Mouse (Mus musculus) heart, postnatal 0 days (tissue): Measurements from ENCODE around the gene Cdc42ep2.

Source experiments
- CTCF ChIP-seq: IDR thresholded peaks from 2 replicates; pipeline ENCODE4 v1.5.1; 2016; ENCODE audit warnings: antibody characterized with exemption, control low read depth, low read depth
- EP300 ChIP-seq: IDR thresholded peaks from 2 replicates; pipeline ENCODE4 v1.6.1; 2016; ENCODE audit warnings: antibody characterized with exemption, low read depth

DNA sequence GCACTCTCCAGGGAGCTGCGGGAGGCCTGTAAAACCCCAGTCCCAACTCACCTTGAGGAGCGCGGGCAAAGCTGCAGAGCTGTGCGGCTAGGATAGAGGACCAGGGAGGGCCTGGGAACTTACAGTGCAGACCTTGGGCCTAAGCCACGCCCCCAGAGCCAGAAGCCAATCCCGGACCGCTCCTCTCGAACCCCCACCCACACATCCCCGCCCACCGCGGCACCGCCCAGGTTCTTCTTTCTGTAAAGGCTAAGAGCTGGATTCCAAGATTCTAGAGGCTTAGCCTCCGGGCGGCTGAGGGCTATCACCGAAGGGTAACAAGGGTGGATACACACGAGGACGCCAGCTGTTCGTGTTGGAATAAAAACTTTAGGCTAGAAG is at the start of gene Cdc42ep2:
- TF ChIP-seq CTCF (no peak), EP300 (no peak)
